Mouse (Mus musculus): ENCODE results near the gene Myo1f.

The Myo1f gene

GRCm38 (mm10) chr17:33644068-33644467, 88.6 kb downstream of the Myo1f start:
- DNase-seq (ENCODE audit: low read depth in 2 of 2, low spot score in 2 of 2) = no peak

GRCm38 (mm10) chr17:33645073-33645472, 89.6 kb downstream of the Myo1f start:
- DNase-seq (ENCODE audit: low read depth in 2 of 2, low spot score in 2 of 2) = no peak

DNA sequence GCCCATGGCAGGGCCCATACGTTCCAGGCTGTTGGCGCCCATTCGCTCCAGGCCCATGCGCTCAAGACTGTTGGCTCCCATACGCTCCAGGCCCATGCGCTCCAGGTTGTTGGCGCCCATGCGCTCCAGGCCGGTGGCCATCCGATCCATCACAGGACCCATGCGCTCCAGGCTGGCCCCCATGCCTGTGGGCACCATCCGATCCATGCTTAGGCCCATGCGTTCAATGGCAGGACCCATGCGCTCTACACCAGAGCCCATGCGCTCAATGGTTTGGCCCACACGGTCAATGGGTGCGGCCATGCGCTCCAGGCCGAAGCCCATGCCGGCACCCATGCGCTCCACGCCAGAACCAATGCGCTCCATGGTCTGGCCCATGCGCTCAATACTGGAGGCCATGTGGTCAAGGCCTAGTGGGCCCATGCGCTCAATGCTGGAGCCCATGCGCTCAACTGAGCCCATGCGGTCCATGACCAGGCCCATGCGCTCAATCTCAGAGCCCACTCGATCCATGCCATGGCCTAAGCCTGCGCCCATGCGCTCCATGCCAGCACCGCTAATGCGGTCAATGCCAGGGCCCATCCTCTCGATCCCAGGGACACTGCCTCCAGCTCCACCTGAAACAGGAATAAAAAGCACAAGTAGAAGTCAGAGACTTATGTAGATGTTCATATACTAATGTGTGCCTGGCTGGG, 94.4 kb downstream of the Myo1f start:
- no peak for DNase-seq (ENCODE audit: low read depth in 2 of 2, low spot score in 2 of 2)

Data from CD8-positive naive resting alpha-beta T cell, adult 2 months (primary cell).